Mouse (Mus musculus): ENCODE data around the gene 2010111I01Rik.
"Not testable (repeated sequence)": the region's sequence is repeated elsewhere in the genome, so short reads cannot be mapped to it uniquely, and the experiment has no call there.

- TF ChIP-seq POLR2A (IDR thresholded peaks at IDR 0.05; ENCODE audit: insufficient read depth, low read length); CTCF (IDR thresholded peaks at IDR 0.05; ENCODE audit: low read depth, low read length): not testable (repeated sequence)
Measured at GRCm38 (mm10) chr13:63315111-63315510, 350.4 kb downstream of the 2010111I01Rik start.
